In genomic region chr3:20986377-20986727, GRCm38 (mm10) we compare ENCODE assay signal across 10 mouse cellular contexts.
DNase-seq lines count a peak whose midpoint lies in the region; ATAC-seq and TF ChIP-seq lines count a peak whose summit lies in the region.
"Had no signal": no experiment of that assay in that cellular context is flagged by ENCODE, and none has a peak within 500 bp of the region (broad histone marks: within the 10 kb centered on the region; RNA-seq: fewer than 3 reads in every experiment).

No protein-coding gene starts in this region.

- no peak for TF ChIP-seq POLR2A in lung, adult 2 months (IDR thresholded peaks at IDR 0.05; ENCODE audit: borderline replicate concordance, extremely low read depth, low read depth, low read length)

- no peak overlapping the region for H3K4me3 ChIP-seq in lung, postnatal 0 days (ENCODE audit: low read depth, low read length)
- H3K4me3 ChIP-seq in lung, adult 2 months (replicated peaks; ENCODE audit: extremely low read depth, low read depth, low read length), result no peak overlapping the region
- no peak overlapping the region for H3K4me3 ChIP-seq in heart, embryonic 11.5 days (ENCODE audit: low read depth, low read length)
- H3K4me3 ChIP-seq: heart, embryonic 10.5 days; limb, embryonic 12.5 days had no signal

- no peak for TF ChIP-seq CTCF in lung, postnatal 0 days (IDR thresholded peaks at IDR 0.05)
- no peak for TF ChIP-seq CTCF in lung, adult 2 months (IDR thresholded peaks at IDR 0.05; ENCODE audit: insufficient read depth, low read length)

- peaks cover 8% of the 10 kb centered on the region; the same call in 1 of the 2 replicates for H3K4me1 ChIP-seq in lung, postnatal 0 days (ENCODE audit: insufficient read depth, low read depth, low read length)
- no peaks in the 10 kb centered on the region; the same call in 1 of the 2 replicates for H3K4me1 ChIP-seq in lung, adult 2 months (ENCODE audit: control insufficient read depth, insufficient read depth, low read length)
- H3K4me1 ChIP-seq in heart, embryonic 11.5 days (ENCODE audit: control insufficient read depth, insufficient read depth, low read length), result 0 out of 2 replicates have a peak, but pooled peaks cover 5% of the 10 kb centered on the region

- ATAC-seq in lung, postnatal 0 days, result peak; percentile 11; the same call in 1 of the 2 replicates
- no peak for ATAC-seq in heart, embryonic 11.5 days (replicated peaks; ENCODE audit: insufficient number of reproducible peaks, low FRiP score, low TSS enrichment)

- intact Hi-C loops in heart, postnatal 25 days (cut with DNase I), result no loop called here

- 19% methylated on average over 1 of the region's 1 CpGs for WGBS in lung, postnatal 0 days
- WGBS in lung, adult 2 months, result 29% methylated on average over 1 of the region's 1 CpGs
- 11% methylated on average over 1 of the region's 1 CpGs for WGBS in heart, embryonic 11.5 days (ENCODE audit: insufficient replicate concordance)

- DNase-seq in lung, postnatal 0 days (ENCODE audit: low spot score), result peak; percentile 37
- DNase-seq in lung, adult 2 months, result no peak
- peak; percentile 13 to 49 for DNase-seq in frontal cortex, postnatal 36 days (ENCODE audit: low spot score in 2 of 2)
- peak; percentile 13 for DNase-seq in lung, postnatal 25 days (ENCODE audit: low spot score)
- DNase-seq in telencephalon, adult 2 months (ENCODE audit: low read depth, low spot score), result peak; percentile 51
- DNase-seq in heart, postnatal 25 days (ENCODE audit: low spot score), result no peak
- DNase-seq in urinary bladder, adult 2 months (ENCODE audit: low spot score), result no peak

- H3K27ac ChIP-seq in lung, postnatal 0 days (ENCODE audit: low read length), result no peak overlapping the region
- no peak overlapping the region for H3K27ac ChIP-seq in heart, embryonic 11.5 days (ENCODE audit: low read depth, low read length)
- H3K27ac ChIP-seq: heart, embryonic 10.5 days; limb, embryonic 12.5 days had no signal

- no peak for TF ChIP-seq EP300 in lung, postnatal 0 days (IDR thresholded peaks at IDR 0.05)

- H3K36me3 ChIP-seq in lung, postnatal 0 days (ENCODE audit: insufficient read depth, low read length), result no peaks in the 10 kb centered on the region
- no peaks in the 10 kb centered on the region for H3K36me3 ChIP-seq in heart, embryonic 11.5 days (ENCODE audit: control insufficient read depth, insufficient read depth, low read length)
- H3K36me3 ChIP-seq: heart, embryonic 10.5 days; limb, embryonic 12.5 days had no signal

- H3K9me3 ChIP-seq in lung, postnatal 0 days (ENCODE audit: low read length), result no peaks in the 10 kb centered on the region
- no peaks in the 10 kb centered on the region for H3K9me3 ChIP-seq in heart, embryonic 11.5 days (replicated peaks; ENCODE audit: control insufficient read depth, low read length)
- H3K9me3 ChIP-seq: heart, embryonic 10.5 days; limb, embryonic 12.5 days had no signal

- no peak overlapping the region for H3K4me2 ChIP-seq in lung, postnatal 0 days (replicated peaks; ENCODE audit: low read depth, low read length)
- H3K4me2 ChIP-seq in heart, embryonic 11.5 days, result no peak overlapping the region
- H3K4me2 ChIP-seq: limb, embryonic 12.5 days had no signal

- no peak overlapping the region for H3K9ac ChIP-seq in lung, postnatal 0 days (replicated peaks; ENCODE audit: low read depth)
- H3K9ac ChIP-seq in heart, embryonic 11.5 days (ENCODE audit: low read depth, low read length), result no peak overlapping the region
- H3K9ac ChIP-seq: limb, embryonic 12.5 days had no signal

- no peaks in the 10 kb centered on the region for H3K27me3 ChIP-seq in lung, postnatal 0 days (replicated peaks; ENCODE audit: insufficient read depth, low read length)
- H3K27me3 ChIP-seq in heart, embryonic 11.5 days (ENCODE audit: control insufficient read depth, insufficient read depth, low read length), result no peaks in the 10 kb centered on the region
- H3K27me3 ChIP-seq: limb, embryonic 12.5 days had no signal

Comparison
In these comparisons a context has a peak if more than half of its experiments do, and no peak if none do; other contexts are left out.
1. DNase-seq: peak in lung, postnatal 0 days (single experiment), frontal cortex, postnatal 36 days (2 of 2), lung, postnatal 25 days (single experiment) and telencephalon, adult 2 months (single experiment); none in lung, adult 2 months (single experiment), heart, postnatal 25 days (single experiment) and urinary bladder, adult 2 months (single experiment).